Mouse (Mus musculus) neutrophil, adult 65 days (primary cell): ENCODE results near the gene Eed. TPM values are rescaled to one million over a fixed set of nuclear protein-coding genes. Genes with fewer than 3 reads are reported as not detected.

Experiments used
- total RNA-seq: library from RNA; stranded (reverse); gene quantifications from 2 replicates; pipeline ENCODE4 v1.2.4, GENCODE M21; 2023

Gene Eed
- total RNA-seq, result 73.0 and 87.4 TPM in 2 replicates

DNA sequence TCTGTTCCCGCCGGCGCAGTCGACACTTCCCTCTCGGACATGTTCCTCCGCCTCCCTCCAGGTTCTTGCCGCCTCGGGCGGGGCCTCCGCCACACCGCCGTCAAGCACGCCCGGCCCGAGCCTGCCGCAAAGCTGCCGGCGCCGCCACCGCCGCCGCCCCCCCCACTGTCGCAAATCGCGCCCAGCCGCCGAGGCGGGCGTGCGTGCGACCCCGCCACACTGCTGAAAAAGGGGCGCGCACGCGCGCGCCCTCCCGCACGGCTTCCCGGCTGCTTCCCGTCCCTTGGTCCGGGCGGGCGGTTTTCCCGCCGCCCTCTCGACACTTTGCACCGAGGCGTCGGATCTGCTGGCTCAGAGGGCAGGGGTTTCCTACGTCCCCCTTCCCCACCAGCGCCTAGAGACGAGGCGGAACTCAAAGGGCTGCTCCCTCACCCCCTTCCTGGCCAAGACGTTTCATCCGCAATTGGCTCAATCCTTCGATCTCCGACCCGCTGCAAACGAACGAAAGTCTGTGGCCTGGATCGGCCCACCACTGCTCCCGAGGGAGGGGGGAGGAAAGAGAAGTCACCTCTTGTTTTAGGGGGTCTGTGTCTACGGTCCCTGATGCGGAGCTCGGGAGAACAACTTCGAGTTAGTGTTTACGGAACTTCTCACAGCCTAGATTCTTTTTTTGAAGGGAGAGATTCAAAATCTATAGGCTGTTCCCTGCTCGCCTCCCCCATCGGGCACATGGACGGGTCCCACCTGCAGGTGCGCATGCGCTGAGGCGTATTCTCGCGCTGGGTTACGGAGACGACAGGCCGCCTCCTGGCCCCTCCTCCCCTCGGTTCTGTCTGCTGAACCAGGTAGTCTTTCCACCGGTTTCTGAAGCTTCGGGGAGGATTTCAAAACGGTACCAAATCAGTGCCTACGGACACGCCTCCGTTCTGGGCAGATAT, at the start of gene Eed:
Gene Eed (minus strand): TSS at position 499 of the 938 bp plus-strand sequence.

DNA sequence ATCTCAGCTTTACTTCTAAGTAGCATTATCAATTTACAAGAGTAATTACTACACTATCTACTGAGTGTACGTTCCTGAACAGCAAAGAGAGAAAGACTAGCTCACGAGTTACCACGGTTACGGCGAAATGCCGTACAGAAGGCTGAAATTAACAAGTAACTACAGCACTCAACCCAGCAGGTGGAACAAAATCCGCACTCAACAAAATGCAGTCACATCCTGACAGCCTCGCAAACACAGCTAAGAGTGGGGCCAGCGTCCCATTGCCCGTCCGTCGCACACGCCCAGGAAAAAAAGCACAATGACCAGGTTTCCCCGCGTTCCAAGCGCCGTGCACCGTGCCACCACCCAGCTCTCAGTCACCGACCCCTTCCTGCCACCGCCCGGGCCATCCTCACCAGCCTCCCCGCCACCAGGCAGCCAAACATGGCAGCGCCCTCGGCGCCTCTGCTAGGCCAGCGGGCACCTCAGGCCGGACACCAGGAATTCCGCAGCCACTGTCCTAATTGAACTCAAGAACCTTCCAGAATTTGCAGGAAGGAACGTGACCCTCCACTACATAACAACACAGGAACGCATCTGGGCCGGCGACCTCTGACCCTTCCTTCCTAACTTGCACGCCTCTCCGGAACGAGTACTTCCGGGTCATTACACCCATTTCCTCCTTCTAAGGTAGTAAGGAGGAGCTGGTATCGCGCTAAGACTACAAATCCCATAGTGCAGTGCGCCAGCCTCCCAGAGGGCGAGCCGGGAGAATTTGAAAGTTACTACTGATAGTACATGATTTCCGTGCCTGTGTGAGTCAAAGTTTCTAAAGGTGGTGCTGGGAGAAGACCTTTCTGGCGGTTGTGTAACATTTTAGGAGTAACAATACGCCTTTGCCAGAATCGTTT, 40.0 kb downstream of the Eed start, which contains the start of gene Hikeshi:
Gene Hikeshi (minus strand): TSS at position 634 of the 893 bp plus-strand sequence.

Other genes starting within 250 kb of the Eed start
- gene Ccdc81, start 77.4 kb downstream of the Eed start, total RNA-seq, result not detected in 2 replicates
- gene Hikeshi, start 39.8 kb downstream of the Eed start, total RNA-seq, result 21.5 and 24.8 TPM in 2 replicates
- gene Picalm, start 149.2 kb upstream of the Eed start, total RNA-seq, result 290 and 404 TPM in 2 replicates